Mouse (Mus musculus) stomach, embryonic 14.5 days (tissue): ENCODE measurements around the gene Atrnl1. TPM values are rescaled to one million over a fixed set of nuclear protein-coding genes. Genes with fewer than 3 reads are reported as not detected.

ENCODE experiments used
- ATAC-seq: fragments of 200-750 bp; cut with Nextera tagmentation; 2 replicates; pipeline ENCODE4 v1.8.0; 2017; ENCODE audit warnings: low read depth, moderate TSS enrichment; ENCODE audit not compliant: insufficient number of reproducible peaks, insufficient read depth, low FRiP score
- H3K27ac ChIP-seq: fragments of 300-500 bp; sonication (generic); 2 replicates; pipeline ENCODE4 v1.5.1; 2014; ENCODE audit warnings: mild to moderate bottlenecking, low read length, moderate library complexity, mixed read lengths
- H3K27me3 ChIP-seq: fragments of 300-500 bp; sonication (generic); 2 replicates; pipeline ENCODE4 v1.6.1; 2014; ENCODE audit warnings: low read length, control low read depth, mixed read lengths; ENCODE audit not compliant: control insufficient read depth, insufficient read depth
- H3K36me3 ChIP-seq: fragments of 300-500 bp; sonication (generic); 2 replicates; pipeline ENCODE4 v1.6.1; 2014; ENCODE audit warnings: mild to moderate bottlenecking, control low read depth, low read length, moderate library complexity, mixed read lengths; ENCODE audit not compliant: control insufficient read depth, insufficient read depth
- H3K4me1 ChIP-seq: fragments of 300-500 bp; sonication (generic); 2 replicates; pipeline ENCODE4 v1.6.1; 2014; ENCODE audit warnings: low read length, control low read depth, mixed read lengths; ENCODE audit not compliant: control insufficient read depth, insufficient read depth
- H3K4me2 ChIP-seq: fragments of 300-500 bp; sonication (generic); replicated peaks from 2 replicates; pipeline ENCODE4 v1.6.1; 2014; ENCODE audit warnings: low read depth, low read length, control low read depth
- H3K4me3 ChIP-seq: fragments of 300-500 bp; sonication (generic); 2 replicates; pipeline ENCODE4 v1.5.1; 2014; ENCODE audit warnings: low read depth, low read length, control low read depth
- H3K9ac ChIP-seq: fragments of 300-500 bp; sonication (generic); replicated peaks from 2 replicates; pipeline ENCODE4 v1.6.1; 2014; ENCODE audit warnings: low read depth, mild to moderate bottlenecking, control low read depth, low read length, moderate library complexity, mixed read lengths
- H3K9me3 ChIP-seq: fragments of 300-500 bp; sonication (generic); 2 replicates; pipeline ENCODE4 v1.6.1; 2016; ENCODE audit warnings: low read depth, low read length, control low read depth; ENCODE audit not compliant: control insufficient read depth
- WGBS: fragments of 180-500 bp; shearing (Covaris S2); extraction: QIAGEN DNeasy Blood & Tissue Kit; methylation state at CpG from one replicate; pipeline ENCODE4 v1.1.7; 2014; 5-methylcytosine and 5-hydroxymethylcytosine counted together
- polyA plus RNA-seq: library from polyadenylated mRNA; unstranded; fragments of >200 nt; fragmentation: Nextera tagmentation; extraction: Ambion mirVana; gene quantifications from 2 replicates; pipeline ENCODE4 v1.2.1, GENCODE M21; 2014

Atrnl1 gene
- polyA plus RNA-seq, 1 experiment from 2014 or later: 8.2 TPM

GRCm38 (mm10) chr19:57786699-57787098 lies 175.9 kb downstream of the Atrnl1 start:
- 73% methylated on average over 5 of the region's 5 CpGs for WGBS
- H3K9me3 ChIP-seq: no peaks in the 10 kb centered on the region
- H3K27me3 ChIP-seq: no peaks in the 10 kb centered on the region
- no peak overlapping the region for H3K4me3 ChIP-seq
- no peak overlapping the region for H3K9ac ChIP-seq
- no peak overlapping the region for H3K27ac ChIP-seq
- H3K36me3 ChIP-seq: 0 out of 2 replicates have a peak, but pooled peaks cover 3% of the 10 kb centered on the region
- H3K4me1 ChIP-seq: no peaks in the 10 kb centered on the region
- no peak overlapping the region for H3K4me2 ChIP-seq
- no peak for ATAC-seq

GRCm38 (mm10) chr19:57802207-57802606 lies 191.4 kb downstream of the Atrnl1 start:
- no peak overlapping the region for H3K4me3 ChIP-seq
- H3K27me3 ChIP-seq: no peaks in the 10 kb centered on the region
- ATAC-seq: no peak
- no peaks in the 10 kb centered on the region for H3K36me3 ChIP-seq
- H3K4me1 ChIP-seq: peaks cover 8% of the 10 kb centered on the region; the same call in 1 of the 2 replicates
- 68% methylated on average over 9 of the region's 9 CpGs for WGBS
- H3K4me2 ChIP-seq: no peak overlapping the region
- H3K9me3 ChIP-seq: no peaks in the 10 kb centered on the region
- no peak overlapping the region for H3K27ac ChIP-seq
- H3K9ac ChIP-seq: no peak overlapping the region

- no peak overlapping the region for H3K4me3 ChIP-seq
- WGBS: 57% methylated on average over 14 of the region's 14 CpGs
- no peaks in the 10 kb centered on the region for H3K27me3 ChIP-seq
- H3K4me2 ChIP-seq: no peak overlapping the region
- H3K9me3 ChIP-seq: no peaks in the 10 kb centered on the region
- no peak for ATAC-seq
- no peaks in the 10 kb centered on the region for H3K36me3 ChIP-seq
- H3K4me1 ChIP-seq: peaks cover 8% of the 10 kb centered on the region; the same call in 1 of the 2 replicates
- H3K9ac ChIP-seq: no peak overlapping the region
- no peak overlapping the region for H3K27ac ChIP-seq
Observed at GRCm38 (mm10) chr19:57802771-57803482, 192.1 kb downstream of the Atrnl1 start.

DNA sequence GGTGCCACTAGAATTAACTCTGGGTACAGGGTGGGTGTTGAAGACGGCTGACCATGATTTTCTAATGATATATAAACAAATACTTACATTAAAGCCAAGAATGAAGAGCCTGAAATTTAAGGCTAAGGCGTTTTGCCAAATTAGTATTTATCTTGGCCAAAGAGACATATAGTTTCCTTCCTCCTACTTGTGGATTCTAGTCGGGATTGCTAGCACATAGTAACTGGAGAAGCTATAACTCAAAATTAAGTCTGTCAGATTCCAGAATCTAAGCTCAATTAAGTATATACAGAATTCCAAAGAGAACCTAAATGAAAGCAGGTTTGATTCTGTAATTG lies 192.6 kb downstream of the Atrnl1 start:
- Histone ChIP-seq H3K9me3 (no peaks in the 10 kb centered on the region), H3K36me3 (no peaks in the 10 kb centered on the region), H3K4me1 (peaks cover 8% of the 10 kb centered on the region; the same call in 1 of the 2 replicates), H3K27ac (no peak overlapping the region), H3K4me2 (no peak overlapping the region), H3K9ac (no peak overlapping the region), H3K4me3 (no peak overlapping the region), H3K27me3 (no peaks in the 10 kb centered on the region)
- no peak for ATAC-seq
- 46% methylated on average over 3 of the region's 3 CpGs for WGBS

- H3K4me3 ChIP-seq: no peak overlapping the region
- 76% methylated on average over 2 of the region's 2 CpGs for WGBS
- H3K4me1 ChIP-seq: peaks cover under 1% of the 10 kb centered on the region; the same call in 1 of the 2 replicates
Observed at GRCm38 (mm10) chr19:57808363-57808762, 197.5 kb downstream of the Atrnl1 start.

DNA sequence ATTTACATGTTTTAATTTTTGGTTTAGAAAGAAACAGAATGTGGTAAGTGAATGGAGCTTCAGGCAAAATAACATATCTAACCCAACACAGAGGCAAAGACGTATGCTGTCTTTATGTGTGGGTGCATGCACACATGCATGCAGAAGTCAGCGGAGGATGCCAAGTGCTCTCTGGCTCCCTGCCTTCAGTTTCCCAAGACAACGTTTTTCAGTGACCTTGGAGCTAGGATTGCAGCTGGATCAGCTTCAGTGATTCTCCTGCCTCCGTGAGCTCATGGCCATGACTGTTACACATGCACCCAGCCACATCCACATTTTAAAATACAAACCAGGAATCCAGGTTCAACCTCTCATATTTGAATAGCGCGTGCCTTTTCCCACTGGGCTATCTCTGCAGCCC lies 203.5 kb downstream of the Atrnl1 start:
- Histone ChIP-seq H3K9me3 (no peaks in the 10 kb centered on the region), H3K36me3 (no peaks in the 10 kb centered on the region), H3K4me3 (no peak overlapping the region), H3K27me3 (no peaks in the 10 kb centered on the region), H3K4me2 (no peak overlapping the region), H3K9ac (no peak overlapping the region), H3K4me1 (no peaks in the 10 kb centered on the region), H3K27ac (no peak overlapping the region)
- WGBS: 85% methylated on average over 6 of the region's 6 CpGs
- ATAC-seq: no peak

More at GRCm38 (mm10) chr19:57808363-57808762, 197.5 kb downstream of the Atrnl1 start:
- ATAC-seq: no peak
- H3K9ac ChIP-seq: no peak overlapping the region
- no peaks in the 10 kb centered on the region for H3K36me3 ChIP-seq
- H3K9me3 ChIP-seq: no peaks in the 10 kb centered on the region
- no peak overlapping the region for H3K4me2 ChIP-seq
- no peaks in the 10 kb centered on the region for H3K27me3 ChIP-seq
- H3K27ac ChIP-seq: no peak overlapping the region

DNA sequence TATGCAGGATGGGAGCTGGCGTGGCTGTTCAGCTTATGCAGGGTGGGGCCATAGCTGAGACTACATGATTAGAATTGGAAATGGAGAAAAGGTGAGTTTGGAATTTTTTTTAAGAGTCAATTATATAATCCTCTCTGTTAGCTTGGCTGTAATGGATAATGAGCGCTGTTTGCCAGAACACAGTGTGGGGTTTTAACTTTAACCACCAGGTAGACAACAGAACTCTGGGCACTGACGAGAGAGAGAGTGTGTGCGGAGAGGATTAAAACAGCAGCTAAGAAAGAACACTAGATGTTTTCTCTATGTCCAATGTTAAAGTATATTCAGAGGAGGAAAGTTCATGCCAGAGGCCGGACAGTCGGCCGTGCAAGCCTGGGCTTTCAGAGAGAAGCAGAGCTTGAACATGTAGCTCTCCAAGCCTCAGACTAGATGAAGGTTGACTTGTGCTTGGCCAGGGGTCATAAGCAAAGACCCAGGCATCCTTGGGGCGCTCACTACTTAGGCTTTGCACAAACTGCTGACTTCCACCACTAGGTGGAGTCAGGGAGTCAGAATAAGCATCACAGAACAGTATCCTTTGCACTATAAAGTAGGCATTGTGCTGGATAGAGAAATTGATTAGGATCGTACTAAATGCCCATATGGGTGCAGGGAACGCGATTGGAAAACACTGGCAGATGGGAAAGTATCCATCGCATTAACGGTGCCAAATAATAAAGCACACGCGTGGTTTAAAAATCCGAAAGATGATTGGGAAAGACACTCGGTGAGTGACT lies 205.6 kb downstream of the Atrnl1 start:
- Histone ChIP-seq H3K27ac (no peak overlapping the region), H3K9ac (no peak overlapping the region), H3K4me3 (no peak overlapping the region), H3K4me2 (no peak overlapping the region), H3K4me1 (no peaks in the 10 kb centered on the region), H3K27me3 (no peaks in the 10 kb centered on the region), H3K9me3 (no peaks in the 10 kb centered on the region), H3K36me3 (no peaks in the 10 kb centered on the region)
- no peak for ATAC-seq
- WGBS: 88% methylated on average over 17 of the region's 17 CpGs

DNA sequence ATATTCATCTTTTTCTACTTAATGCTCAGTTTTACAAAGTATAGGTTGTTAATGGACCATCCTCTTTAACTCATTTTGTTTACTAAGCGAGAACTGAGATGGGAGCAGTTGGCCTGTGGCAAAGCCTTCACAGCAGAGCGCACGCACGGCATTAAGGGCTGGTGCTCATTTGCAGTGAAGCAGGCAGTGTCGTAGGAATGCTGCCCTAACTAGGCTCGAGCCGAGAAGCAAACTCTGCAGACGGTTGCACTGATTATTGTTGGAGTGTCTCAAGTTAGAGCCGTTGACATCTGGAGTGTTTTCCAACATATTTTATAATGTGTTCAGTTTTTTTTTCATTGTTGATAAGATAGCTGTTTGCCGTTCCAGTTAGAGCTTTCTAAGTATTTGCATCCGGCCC lies 206.9 kb downstream of the Atrnl1 start:
- WGBS: 65% methylated on average over 11 of the region's 11 CpGs

More for the DNA sequence above, 206.9 kb downstream of the Atrnl1 start:
- no peak overlapping the region for H3K4me3 ChIP-seq
- H3K4me2 ChIP-seq: no peak overlapping the region
- ATAC-seq: no peak
- no peaks in the 10 kb centered on the region for H3K27me3 ChIP-seq
- no peaks in the 10 kb centered on the region for H3K9me3 ChIP-seq
- no peaks in the 10 kb centered on the region for H3K36me3 ChIP-seq
- H3K27ac ChIP-seq: no peak overlapping the region
- H3K4me1 ChIP-seq: no peaks in the 10 kb centered on the region
- H3K9ac ChIP-seq: no peak overlapping the region
